Mouse (Mus musculus): ENCODE measurements around the gene Gucy2d. TPM values are rescaled to one million over a fixed set of nuclear protein-coding genes. Genes with fewer than 3 reads are reported as not detected.
A peak's percentile ranks its signal among the peaks of the same experiment; 100 is the strongest.

The Gucy2d gene
- polyA plus RNA-seq, 1 experiment from 2014 or later: not detected

DNA sequence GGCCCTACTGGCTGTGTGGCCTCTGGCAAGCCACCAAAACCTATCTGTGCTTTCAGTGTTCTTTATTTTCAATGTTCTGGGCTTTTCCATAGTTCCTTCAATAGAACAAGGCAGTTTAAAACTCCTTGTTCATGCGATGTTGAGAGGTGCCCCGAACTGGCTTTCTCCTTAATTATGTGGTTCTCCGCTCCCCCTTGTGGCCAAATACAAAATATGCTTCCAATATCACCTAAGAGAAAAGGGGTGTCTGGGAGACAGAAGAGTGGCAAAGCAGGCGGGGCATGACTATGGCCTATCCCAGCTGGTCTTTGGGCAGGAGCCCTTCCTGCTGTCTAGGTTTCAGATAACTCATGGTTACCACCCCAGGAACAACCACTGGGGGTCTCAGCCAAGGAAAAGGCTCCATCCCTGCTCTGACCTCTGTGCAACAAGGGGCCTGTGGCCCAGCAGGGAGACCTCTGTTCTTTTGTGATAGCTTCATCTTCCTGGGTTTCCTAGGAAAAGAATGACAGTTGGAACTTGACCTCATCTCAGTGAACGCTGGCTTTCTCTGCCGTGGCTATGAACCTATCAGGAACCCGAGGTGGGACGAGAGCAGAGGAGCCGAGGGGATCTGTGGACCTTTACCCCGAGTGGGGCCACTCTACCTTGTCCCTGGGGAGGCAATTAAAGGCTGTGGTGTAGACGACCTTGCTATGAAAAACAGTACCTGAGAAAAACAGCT is 7.5 kb downstream of the Gucy2d start:
- no peaks in the 10 kb centered on the region for H3K27me3 ChIP-seq
- H3K27ac ChIP-seq: no peak overlapping the region
- DNase-seq: no peak
- no peak overlapping the region for H3K4me3 ChIP-seq (replicated peaks)
- 39% methylated on average over 11 of the region's 11 CpGs for WGBS (ENCODE audit: insufficient replicate concordance)
- H3K36me3 ChIP-seq: no peaks in the 10 kb centered on the region
- no peak overlapping the region for H3K9ac ChIP-seq
- H3K4me1 ChIP-seq (replicated peaks): no peaks in the 10 kb centered on the region
- no peak for ATAC-seq (ENCODE audit: low read depth)
- H3K4me2 ChIP-seq: no peak overlapping the region
- no peaks in the 10 kb centered on the region for H3K9me3 ChIP-seq (replicated peaks)

DNA sequence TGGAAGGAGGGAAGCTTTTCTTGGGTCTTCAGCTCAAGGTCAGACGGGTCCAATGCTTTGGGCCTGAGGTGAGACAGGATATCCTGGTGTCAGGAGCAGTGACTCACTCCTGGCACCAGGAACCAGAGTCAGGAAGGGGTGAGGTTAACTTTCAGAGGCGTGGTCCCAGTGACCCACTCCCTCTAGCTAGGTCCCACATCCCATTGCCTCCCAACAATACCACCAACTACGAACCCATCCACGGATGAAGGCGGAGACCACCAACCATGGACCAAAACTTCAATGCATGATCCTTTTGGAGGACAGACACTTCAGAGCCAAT is 8.1 kb downstream of the Gucy2d start:
- Histone ChIP-seq H3K4me3 (replicated peaks) (no peak overlapping the region), H3K9me3 (replicated peaks) (no peaks in the 10 kb centered on the region), H3K4me2 (no peak overlapping the region), H3K27me3 (no peaks in the 10 kb centered on the region), H3K9ac (no peak overlapping the region), H3K4me1 (replicated peaks) (no peaks in the 10 kb centered on the region), H3K27ac (no peak overlapping the region), H3K36me3 (no peaks in the 10 kb centered on the region)
- ATAC-seq (ENCODE audit: low read depth) (no peak), DNase-seq (no peak)
- 66% methylated on average over 5 of the region's 5 CpGs for WGBS (ENCODE audit: insufficient replicate concordance)

DNA sequence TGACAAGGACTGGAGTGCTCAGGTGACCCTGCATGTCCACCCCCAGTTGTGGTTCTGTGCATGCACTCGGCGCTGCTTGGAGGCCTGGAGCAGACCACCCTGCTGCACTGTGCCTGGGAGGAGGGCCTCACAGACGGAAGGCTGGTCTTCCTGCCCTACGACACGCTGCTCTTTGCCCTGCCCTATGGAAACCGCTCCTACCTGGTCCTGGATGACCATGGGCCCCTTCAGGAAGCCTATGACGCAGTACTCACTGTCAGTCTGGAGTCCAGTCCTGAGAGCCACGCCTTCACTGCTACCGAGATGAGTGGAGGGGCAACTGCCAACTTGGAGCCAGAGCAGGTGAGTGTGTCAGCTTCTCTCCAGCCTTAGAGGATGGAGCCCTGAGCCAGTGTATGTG is 9.5 kb downstream of the Gucy2d start:
- WGBS (ENCODE audit: insufficient replicate concordance): 53% methylated on average over 9 of the region's 9 CpGs
- ATAC-seq (ENCODE audit: low read depth): no peak
- H3K4me2 ChIP-seq: no peak overlapping the region

GRCm38 (mm10) chr7:98454397-98455120 is 14.3 kb downstream of the Gucy2d start:
- H3K36me3 ChIP-seq: no peaks in the 10 kb centered on the region
- WGBS (ENCODE audit: insufficient replicate concordance): 73% methylated on average over 10 of the region's 10 CpGs

More for the DNA sequence above, 9.5 kb downstream of the Gucy2d start:
- Histone ChIP-seq H3K27me3 (no peaks in the 10 kb centered on the region), H3K27ac (no peak overlapping the region), H3K9me3 (replicated peaks) (no peaks in the 10 kb centered on the region), H3K36me3 (no peaks in the 10 kb centered on the region), H3K9ac (no peak overlapping the region), H3K4me1 (replicated peaks) (no peaks in the 10 kb centered on the region), H3K4me3 (replicated peaks) (no peak overlapping the region)
- no peak for DNase-seq

GRCm38 (mm10) chr7:98460319-98460718 is 20.1 kb downstream of the Gucy2d start:
- 60% methylated on average over 7 of the region's 7 CpGs for WGBS (ENCODE audit: insufficient replicate concordance)
- H3K9me3 ChIP-seq (replicated peaks): no peaks in the 10 kb centered on the region
- H3K4me1 ChIP-seq (replicated peaks): no peaks in the 10 kb centered on the region
- no peak overlapping the region for H3K4me3 ChIP-seq (replicated peaks)
- no peaks in the 10 kb centered on the region for H3K36me3 ChIP-seq
- no peak overlapping the region for H3K4me2 ChIP-seq
- H3K27me3 ChIP-seq: no peaks in the 10 kb centered on the region
- H3K27ac ChIP-seq: no peak overlapping the region
- no peak overlapping the region for H3K9ac ChIP-seq
- ATAC-seq (ENCODE audit: low read depth) (no peak), DNase-seq (no peak)

More at GRCm38 (mm10) chr7:98454397-98455120, 14.3 kb downstream of the Gucy2d start:
- ATAC-seq (ENCODE audit: low read depth): no peak
- no peak for DNase-seq
- Histone ChIP-seq H3K27ac (no peak overlapping the region), H3K9me3 (replicated peaks) (no peaks in the 10 kb centered on the region), H3K27me3 (no peaks in the 10 kb centered on the region), H3K4me3 (replicated peaks) (no peak overlapping the region), H3K4me1 (replicated peaks) (no peaks in the 10 kb centered on the region), H3K4me2 (no peak overlapping the region), H3K9ac (no peak overlapping the region)

DNA sequence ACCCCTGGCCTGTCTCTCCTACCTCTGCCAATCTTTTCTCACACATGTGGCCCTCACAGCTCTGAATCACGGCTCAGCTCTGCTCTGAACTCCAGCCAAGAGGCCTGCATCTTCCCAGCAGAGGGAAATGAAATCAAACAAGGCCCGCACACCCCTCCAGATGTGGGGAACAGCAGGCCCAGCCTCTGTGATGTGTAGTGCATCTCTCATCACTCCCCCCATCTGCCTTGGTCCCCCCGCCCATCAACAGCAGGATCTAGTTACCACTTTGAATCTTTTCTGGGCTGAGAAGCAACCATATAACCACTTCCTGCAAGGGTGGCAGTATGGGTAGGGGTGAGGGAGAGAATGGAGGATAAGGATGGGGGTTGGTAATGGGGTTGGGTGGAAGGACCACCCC is 28.9 kb downstream of the Gucy2d start:
- Histone ChIP-seq H3K9me3 (replicated peaks) (no peaks in the 10 kb centered on the region), H3K36me3 (no peaks in the 10 kb centered on the region), H3K9ac (no peak overlapping the region), H3K4me1 (replicated peaks) (no peaks in the 10 kb centered on the region), H3K27me3 (no peaks in the 10 kb centered on the region), H3K4me3 (replicated peaks) (no peak overlapping the region), H3K27ac (no peak overlapping the region), H3K4me2 (no peak overlapping the region)
- DNase-seq: no peak
- WGBS (ENCODE audit: insufficient replicate concordance): 45% methylated on average over 3 of the region's 3 CpGs
- no peak for ATAC-seq (ENCODE audit: low read depth)

DNA sequence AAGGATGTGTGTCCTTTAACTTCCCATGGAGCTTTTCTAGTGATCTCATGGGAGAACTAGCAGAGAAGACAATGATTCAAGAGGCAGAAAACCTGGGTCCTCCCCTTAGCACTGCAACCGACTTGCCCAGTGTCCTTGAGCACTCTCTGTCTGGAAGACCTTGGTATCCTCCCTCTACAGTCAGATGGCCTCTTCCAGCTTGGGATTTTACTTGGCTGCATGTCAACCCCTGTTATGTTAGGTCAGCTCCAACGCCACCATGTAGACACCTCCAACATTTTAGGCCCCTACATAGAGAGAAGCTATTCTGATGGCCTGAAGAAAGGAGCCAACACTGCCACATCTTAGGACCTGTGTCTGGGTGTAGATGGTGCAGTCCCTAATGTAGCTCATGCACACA is 32.3 kb downstream of the Gucy2d start:
- no peaks in the 10 kb centered on the region for H3K9me3 ChIP-seq (replicated peaks)
- H3K27ac ChIP-seq: no peak overlapping the region
- no peaks in the 10 kb centered on the region for H3K27me3 ChIP-seq
- no peak for ATAC-seq (ENCODE audit: low read depth)
- no peak overlapping the region for H3K9ac ChIP-seq
- H3K4me1 ChIP-seq (replicated peaks): no peaks in the 10 kb centered on the region
- no peak overlapping the region for H3K4me2 ChIP-seq
- no peak for DNase-seq
- WGBS (ENCODE audit: insufficient replicate concordance): 58% methylated on average over 2 of the region's 2 CpGs
- no peaks in the 10 kb centered on the region for H3K36me3 ChIP-seq
- no peak overlapping the region for H3K4me3 ChIP-seq (replicated peaks)

DNA sequence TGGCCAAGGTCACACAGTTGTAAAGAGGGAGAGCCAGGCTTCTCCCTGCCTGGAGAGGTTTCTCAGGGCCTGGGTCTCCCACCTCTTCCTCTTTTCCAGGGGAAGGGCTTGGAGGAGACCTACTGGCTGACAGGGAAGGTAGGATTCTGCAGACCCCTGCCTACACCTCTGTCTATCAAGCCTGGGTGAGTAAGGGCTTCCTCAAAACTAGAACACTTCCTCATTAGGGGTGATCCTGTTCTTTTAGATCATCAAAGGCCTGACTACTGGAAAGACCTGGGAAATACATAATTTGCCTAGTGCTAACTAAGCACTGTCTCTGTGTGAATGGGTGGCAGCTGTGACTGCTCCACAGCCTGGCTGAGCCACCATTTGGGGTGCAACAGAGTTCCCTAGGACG is 34.3 kb downstream of the Gucy2d start:
- no peaks in the 10 kb centered on the region for H3K36me3 ChIP-seq
- no peak overlapping the region for H3K4me3 ChIP-seq (replicated peaks)
- ATAC-seq (ENCODE audit: low read depth) (no peak), DNase-seq (no peak)
- 41% methylated on average over 1 of the region's 1 CpGs for WGBS (ENCODE audit: insufficient replicate concordance)
- H3K27me3 ChIP-seq: no peaks in the 10 kb centered on the region
- no peaks in the 10 kb centered on the region for H3K9me3 ChIP-seq (replicated peaks)
- H3K4me2 ChIP-seq: no peak overlapping the region
- H3K9ac ChIP-seq: no peak overlapping the region
- no peak overlapping the region for H3K27ac ChIP-seq
- no peaks in the 10 kb centered on the region for H3K4me1 ChIP-seq (replicated peaks)

DNA sequence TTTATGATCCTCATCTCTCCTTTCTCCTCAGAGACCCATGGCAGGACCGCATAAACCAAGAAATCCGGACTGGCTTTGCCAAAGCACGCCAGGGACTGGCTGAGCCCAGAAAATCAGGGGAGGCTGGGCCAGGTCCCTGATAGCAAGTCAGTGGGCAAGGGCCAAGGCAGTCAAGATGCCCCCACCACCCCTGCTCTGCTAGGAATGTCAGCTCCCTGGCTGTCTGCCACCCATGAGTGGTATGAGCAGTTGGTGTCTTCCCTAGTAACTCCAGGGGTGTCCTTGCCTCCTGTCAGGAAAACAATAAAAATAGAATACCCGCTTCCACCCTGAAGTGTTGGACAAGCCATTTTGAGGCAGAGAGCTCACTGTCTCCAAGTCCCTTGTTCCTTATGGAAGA is 36.9 kb downstream of the Gucy2d start:
- Histone ChIP-seq H3K27ac (no peak overlapping the region), H3K9me3 (replicated peaks) (no peaks in the 10 kb centered on the region), H3K4me2 (no peak overlapping the region), H3K4me3 (replicated peaks) (no peak overlapping the region), H3K4me1 (replicated peaks) (no peaks in the 10 kb centered on the region), H3K9ac (no peak overlapping the region), H3K27me3 (peaks cover under 1% of the 10 kb centered on the region; the same call in 1 of the 2 replicates), H3K36me3 (no peaks in the 10 kb centered on the region)
- ATAC-seq (ENCODE audit: low read depth): no peak
- no peak for DNase-seq
- WGBS (ENCODE audit: insufficient replicate concordance): 66% methylated on average over 4 of the region's 4 CpGs

- 58% methylated on average over 1 of the region's 1 CpGs for WGBS (ENCODE audit: insufficient replicate concordance)
These were observed 40.3 kb downstream of the Gucy2d start for GRCm38 (mm10) chr7:98480481-98480880.

DNA sequence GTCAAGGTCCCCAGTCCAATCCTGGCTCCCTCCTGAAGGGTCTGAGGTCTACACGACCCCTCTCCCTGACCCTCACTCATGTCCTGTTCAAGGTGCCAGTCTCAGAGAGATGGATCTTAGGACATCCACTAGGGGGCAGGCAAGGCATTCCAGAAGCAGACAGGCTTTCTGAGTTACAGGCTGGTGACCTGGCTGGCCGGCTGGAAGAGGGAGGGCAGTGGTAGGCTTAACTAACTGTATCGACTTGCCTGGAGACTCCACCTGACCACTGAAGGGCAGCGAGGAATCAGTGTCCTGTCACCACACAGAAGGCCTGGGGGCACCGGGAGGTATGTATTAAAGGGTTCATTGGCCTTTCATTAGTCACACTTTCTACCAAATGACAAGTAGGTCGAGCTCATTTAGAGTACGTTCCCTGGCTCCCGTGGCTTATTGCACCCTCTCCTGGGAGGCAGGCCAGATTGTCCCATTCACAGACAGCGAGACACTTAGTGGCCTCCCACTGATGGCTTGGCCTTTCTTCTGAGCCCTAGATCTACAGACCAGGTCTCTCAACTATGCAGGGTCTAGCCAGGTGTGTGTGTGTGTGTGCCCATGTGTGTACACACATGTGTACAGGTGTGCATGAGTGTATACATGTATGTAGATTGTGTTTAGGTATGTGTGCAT is 41.0 kb downstream of the Gucy2d start:
- Histone ChIP-seq H3K4me3 (replicated peaks) (no peak overlapping the region), H3K36me3 (no peaks in the 10 kb centered on the region), H3K9me3 (replicated peaks) (no peaks in the 10 kb centered on the region), H3K4me2 (no peak overlapping the region), H3K27ac (no peak overlapping the region), H3K4me1 (replicated peaks) (no peaks in the 10 kb centered on the region), H3K27me3 (peaks cover 8% of the 10 kb centered on the region; the same call in 1 of the 2 replicates), H3K9ac (no peak overlapping the region)
- 28% methylated on average over 9 of the region's 9 CpGs for WGBS (ENCODE audit: insufficient replicate concordance)
- ATAC-seq (ENCODE audit: low read depth) (no peak), DNase-seq (peak; percentile 41)

More at GRCm38 (mm10) chr7:98480481-98480880, 40.3 kb downstream of the Gucy2d start:
- peaks cover 8% of the 10 kb centered on the region; the same call in 1 of the 2 replicates for H3K27me3 ChIP-seq
- no peak overlapping the region for H3K27ac ChIP-seq
- DNase-seq (no peak), ATAC-seq (ENCODE audit: low read depth) (no peak)
- no peak overlapping the region for H3K9ac ChIP-seq
- H3K4me1 ChIP-seq (replicated peaks): no peaks in the 10 kb centered on the region
- H3K4me3 ChIP-seq (replicated peaks): no peak overlapping the region
- no peaks in the 10 kb centered on the region for H3K36me3 ChIP-seq
- H3K9me3 ChIP-seq (replicated peaks): no peaks in the 10 kb centered on the region
- no peak overlapping the region for H3K4me2 ChIP-seq
